Mouse (Mus musculus): ENCODE results near the gene Hist1h1t.

Gene Hist1h1t

DNA sequence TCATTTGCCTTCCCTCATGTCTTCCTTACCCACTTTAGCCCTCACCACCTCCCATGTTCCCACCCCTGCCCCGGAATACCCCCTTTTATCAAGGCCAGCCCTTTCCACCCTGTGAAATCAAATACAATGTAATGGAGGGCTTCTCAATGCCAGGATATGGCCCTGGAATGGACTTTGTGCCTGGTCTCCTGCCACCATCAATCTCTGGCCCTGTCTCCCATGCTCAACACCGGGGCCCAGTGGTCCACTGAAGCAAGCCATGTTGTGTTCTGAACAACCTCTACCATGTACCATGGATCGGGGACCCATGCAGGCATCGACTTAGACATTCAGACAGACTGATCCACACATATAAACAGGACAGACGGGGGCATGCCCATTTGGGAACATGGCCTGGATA lies 34.1 kb downstream of the Hist1h1t start:
- in situ Hi-C loops (cut with MboI; ENCODE audit: low sequenced_read_pairs), result no loop called here

DNA sequence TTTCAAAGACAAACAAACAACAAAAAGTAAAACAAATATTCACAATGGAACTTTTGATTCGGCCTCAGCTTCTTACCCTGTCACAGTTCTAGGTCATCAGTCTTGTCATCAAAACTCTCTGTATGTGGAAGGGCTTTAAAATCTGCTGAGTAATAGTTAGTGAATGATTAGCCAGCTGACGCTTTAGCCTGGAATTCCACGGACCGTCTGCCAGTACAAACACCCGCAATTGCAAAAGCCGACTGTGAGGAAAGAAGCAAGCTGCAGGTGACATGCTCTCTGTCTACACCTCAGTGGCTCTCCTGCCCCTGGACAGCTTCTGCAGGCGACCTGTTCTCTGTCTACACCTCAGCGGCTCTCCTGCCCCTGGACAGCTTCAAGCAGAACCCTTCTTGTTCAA lies 34.9 kb downstream of the Hist1h1t start:
- in situ Hi-C loops (cut with MboI; ENCODE audit: low sequenced_read_pairs), result no loop called here

DNA sequence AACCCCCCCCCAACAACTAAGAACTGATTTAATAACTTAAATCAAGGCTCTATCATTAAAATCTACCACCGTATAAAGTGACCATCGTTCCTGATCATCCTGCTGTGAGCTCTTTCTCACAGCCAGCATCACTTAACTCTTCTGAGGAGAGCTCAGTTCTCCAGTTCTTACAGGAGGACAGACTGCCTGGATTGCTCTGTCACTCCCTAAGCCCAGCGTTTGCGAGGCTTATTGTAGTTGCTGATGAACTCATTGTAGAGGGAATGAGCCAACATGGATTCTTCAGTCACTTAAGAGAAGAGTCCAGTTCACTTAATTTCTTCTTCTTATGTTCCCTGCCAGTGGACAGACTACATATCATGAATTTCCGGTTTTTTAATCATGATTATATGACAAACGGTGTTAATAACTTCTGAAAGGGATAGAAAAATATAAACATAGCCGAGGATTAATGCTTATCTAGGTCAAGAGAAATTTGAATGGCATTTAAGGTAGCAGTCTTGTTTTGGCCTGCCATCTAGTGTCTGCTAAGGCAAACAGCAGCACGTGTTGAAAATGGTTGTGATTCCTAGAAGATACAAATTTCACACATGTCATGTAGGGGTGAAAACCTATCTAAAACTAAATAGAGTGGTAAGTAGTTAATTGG lies 36.7 kb downstream of the Hist1h1t start:
- in situ Hi-C loops (cut with MboI; ENCODE audit: low sequenced_read_pairs), result no loop called here

DNA sequence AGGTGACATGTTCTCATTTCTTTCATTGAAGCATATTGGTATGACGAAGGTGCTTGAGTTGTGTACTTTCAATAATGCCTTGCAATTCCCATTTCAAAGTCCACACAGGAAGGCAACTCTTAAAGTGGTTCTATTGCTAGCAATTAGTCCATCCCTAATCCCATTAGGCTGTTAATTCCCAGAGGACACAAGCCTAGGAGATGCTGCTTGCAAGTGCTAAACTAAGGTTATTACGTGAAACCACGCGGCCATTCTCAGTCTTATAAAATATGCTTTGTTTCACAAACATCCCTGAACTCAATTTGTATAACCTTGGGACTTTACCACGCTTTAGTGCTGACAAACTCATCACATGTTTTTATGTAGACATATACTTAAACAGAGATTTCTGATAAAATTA lies 41.5 kb downstream of the Hist1h1t start:
- in situ Hi-C loops (cut with MboI; ENCODE audit: low sequenced_read_pairs), result no loop called here

DNA sequence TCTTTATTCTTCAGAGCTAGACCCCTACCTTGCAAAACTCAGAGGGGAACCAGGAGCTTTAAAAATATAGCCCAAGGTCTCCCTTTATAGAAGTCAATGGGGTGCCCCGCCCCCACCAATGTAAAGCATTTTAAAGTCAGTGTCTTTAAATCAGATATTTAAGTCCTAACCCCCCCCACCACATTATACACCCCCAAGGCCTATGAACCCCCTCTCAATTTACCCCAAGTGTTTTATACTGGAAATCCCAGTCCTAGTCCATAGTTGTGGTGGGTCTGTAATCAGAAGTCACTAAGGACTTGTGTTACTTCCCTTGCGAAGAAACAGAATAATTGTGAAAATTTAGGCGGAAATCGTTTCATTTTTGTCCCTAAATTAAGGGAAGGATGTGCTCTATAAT lies 42.4 kb downstream of the Hist1h1t start:
- in situ Hi-C loops (cut with MboI; ENCODE audit: low sequenced_read_pairs), result no loop called here

DNA sequence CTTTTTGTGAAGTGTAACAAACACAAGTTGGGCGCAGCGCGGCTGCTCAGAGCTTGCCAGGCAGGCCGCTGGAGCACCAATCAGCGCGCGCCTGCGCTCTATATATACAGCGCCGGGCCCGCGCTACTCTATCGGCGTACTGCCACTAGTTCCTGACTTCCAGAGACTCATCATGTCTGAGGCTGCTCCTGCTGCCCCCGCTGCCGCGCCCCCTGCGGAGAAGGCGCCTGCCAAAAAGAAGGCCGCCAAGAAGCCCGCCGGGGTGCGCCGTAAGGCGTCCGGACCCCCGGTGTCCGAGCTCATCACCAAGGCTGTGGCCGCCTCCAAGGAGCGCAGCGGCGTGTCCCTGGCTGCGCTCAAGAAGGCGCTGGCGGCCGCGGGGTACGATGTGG lies 43.1 kb downstream of the Hist1h1t start, which contains the start of gene Hist1h1c:
Gene Hist1h1c (plus strand): TSS at position 132 of the 392 bp plus-strand sequence.
- in situ Hi-C loops (cut with MboI; ENCODE audit: low sequenced_read_pairs), result no loop called here

DNA sequence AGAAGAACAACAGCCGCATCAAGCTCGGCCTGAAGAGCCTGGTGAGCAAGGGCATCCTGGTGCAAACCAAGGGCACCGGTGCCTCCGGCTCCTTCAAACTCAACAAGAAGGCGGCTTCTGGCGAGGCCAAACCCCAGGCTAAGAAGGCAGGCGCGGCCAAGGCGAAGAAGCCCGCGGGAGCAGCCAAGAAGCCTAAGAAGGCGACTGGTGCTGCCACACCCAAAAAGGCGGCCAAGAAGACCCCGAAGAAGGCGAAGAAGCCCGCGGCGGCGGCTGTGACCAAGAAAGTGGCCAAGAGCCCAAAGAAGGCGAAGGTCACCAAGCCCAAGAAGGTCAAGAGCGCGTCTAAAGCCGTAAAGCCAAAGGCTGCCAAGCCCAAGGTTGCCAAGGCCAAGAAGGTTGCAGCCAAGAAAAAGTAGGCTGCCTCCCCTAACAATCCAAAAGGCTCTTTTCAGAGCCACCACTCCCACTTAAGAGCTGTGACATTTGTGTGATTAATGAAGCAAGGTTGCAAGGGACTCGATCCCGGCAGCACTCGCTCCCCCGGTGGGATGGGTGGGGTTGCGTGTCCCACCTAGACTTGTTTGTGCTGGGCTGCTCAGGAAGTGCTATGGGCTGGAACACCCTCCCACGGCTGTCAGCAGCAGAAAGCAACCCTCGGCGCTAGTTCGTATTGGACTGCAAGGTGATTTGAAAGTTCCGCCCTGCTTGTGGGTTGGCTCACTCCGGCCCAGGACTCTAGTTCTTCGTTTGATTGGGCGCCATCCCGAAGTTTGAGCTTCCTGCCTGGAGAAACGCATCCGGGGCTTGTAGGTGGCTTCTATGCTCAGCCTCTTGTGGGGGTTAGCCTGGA lies 43.7 kb downstream of the Hist1h1t start:
- in situ Hi-C loops (cut with MboI; ENCODE audit: low sequenced_read_pairs), result no loop called here

DNA sequence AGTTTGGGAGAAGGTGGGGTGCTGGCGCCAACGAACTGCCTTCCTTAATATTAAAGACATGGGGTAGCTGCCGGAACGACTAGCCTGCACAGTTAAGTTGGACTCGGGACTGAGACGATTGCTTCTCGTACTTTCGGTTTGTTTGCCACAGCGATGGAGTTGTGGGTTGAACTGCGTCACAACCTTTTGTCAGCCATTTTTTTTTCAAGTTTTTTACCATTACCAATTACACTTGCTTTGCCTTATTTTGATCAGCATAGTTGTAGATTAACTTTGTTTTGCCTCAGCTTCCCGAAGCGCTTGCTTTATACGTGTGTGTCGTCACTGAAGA lies 44.3 kb downstream of the Hist1h1t start:
- in situ Hi-C loops (cut with MboI; ENCODE audit: low sequenced_read_pairs), result no loop called here

DNA sequence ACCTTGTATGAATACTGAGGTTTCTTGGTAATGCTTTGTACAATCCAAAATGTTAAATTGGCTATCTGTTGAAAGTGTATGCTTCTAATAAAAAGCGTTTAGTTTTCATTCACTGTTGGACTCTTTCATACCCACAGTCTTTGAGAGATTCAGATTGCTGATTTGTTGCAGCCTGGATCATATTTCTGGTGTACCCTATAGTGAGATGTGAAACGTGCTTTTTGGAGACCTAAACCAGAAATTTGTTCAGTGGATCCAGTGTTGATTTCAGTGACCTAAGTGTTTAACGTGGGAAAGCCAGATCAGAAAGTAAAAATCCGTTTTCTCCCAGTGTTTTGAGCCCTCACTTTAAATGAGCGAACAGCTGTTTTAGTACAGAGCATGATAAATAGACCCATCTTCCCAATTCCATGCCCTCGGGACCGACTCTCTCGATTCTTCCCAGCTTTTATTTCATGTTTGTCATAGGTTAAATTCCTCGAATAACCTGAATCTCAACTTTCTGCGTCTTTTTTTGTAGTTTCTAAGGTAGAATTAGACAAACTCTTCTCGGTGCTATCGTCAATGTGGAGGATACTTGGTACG lies 44.7 kb downstream of the Hist1h1t start:
- in situ Hi-C loops (cut with MboI; ENCODE audit: low sequenced_read_pairs), result no loop called here

DNA sequence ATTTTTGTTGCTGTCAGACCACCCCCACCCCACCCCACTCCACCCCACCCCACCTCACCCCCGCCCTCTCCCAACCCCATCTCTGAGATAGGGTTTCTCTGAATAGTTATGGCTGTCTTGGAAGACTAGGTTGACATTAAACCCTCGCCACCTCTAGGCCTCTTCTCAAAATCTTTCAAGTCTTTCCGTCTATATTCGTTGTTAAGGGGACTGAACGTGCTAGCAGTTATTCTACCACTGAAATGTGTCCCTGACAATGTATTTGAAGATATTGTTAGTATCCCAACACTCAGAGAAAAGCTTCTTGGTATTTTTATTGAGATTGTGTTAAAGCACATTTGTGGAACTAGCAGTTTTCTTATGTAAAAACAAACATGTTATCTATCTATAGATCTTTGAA lies 45.3 kb downstream of the Hist1h1t start:
- in situ Hi-C loops (cut with MboI; ENCODE audit: low sequenced_read_pairs), result no loop called here

DNA sequence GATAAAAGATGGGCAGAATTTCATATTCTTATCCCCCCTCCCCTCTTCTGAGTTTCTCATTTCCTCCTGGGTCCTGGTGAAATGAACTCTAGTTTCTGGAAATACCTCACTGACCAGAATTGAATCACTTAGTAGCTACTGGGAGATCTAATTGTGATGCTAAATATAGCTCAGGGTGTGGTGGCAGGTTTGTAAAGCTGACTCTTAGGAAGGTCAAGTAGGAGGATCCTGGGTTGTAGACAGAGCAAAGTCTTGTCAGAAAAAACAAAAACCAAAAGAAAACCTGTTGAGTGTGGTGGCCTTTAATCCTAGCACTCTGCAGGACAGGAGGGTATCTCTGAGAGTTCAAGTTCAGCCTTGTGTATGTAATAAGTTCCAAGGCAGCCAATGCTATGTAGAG lies 46.4 kb downstream of the Hist1h1t start:
- in situ Hi-C loops (cut with MboI; ENCODE audit: low sequenced_read_pairs), result no loop called here

DNA sequence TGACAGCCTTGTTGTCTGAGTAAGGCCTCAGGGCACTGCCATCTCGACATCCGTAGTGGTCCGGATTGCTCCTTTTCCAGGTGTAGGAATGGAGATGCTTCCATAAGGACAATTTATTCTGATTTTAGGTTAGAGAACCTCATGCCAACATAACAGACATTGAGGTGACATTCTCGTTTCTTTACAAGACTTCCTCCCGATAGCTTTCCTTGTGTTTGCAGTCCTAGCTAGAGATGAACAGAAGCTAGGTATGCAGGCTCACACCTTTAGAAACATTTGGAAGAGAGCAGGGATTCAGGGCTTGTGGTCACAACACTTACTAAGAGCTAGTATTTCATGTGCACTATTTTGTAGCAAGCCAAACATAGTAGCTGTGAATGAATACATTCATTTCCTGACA lies 47.6 kb downstream of the Hist1h1t start:
- in situ Hi-C loops (cut with MboI; ENCODE audit: low sequenced_read_pairs), result no loop called here

DNA sequence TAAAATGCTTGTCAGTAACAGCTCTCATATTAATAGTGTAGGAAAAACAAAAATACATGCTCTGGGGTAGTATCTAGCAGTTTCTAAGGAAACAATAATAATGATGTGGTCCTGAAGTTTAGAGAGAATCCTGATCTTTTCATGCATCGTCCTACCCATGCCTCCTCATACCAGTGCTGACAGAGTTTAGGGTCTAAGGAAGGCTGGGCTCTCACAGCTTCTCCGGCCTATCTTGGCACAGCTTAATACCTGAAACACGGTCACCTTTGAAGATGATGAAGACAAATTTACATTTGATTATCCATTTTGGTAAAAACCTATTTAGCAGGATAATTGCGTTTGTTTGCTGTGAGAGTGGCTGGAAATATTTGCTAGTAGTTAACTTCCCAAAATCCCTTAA lies 48.3 kb downstream of the Hist1h1t start:
- in situ Hi-C loops (cut with MboI; ENCODE audit: low sequenced_read_pairs), result no loop called here

DNA sequence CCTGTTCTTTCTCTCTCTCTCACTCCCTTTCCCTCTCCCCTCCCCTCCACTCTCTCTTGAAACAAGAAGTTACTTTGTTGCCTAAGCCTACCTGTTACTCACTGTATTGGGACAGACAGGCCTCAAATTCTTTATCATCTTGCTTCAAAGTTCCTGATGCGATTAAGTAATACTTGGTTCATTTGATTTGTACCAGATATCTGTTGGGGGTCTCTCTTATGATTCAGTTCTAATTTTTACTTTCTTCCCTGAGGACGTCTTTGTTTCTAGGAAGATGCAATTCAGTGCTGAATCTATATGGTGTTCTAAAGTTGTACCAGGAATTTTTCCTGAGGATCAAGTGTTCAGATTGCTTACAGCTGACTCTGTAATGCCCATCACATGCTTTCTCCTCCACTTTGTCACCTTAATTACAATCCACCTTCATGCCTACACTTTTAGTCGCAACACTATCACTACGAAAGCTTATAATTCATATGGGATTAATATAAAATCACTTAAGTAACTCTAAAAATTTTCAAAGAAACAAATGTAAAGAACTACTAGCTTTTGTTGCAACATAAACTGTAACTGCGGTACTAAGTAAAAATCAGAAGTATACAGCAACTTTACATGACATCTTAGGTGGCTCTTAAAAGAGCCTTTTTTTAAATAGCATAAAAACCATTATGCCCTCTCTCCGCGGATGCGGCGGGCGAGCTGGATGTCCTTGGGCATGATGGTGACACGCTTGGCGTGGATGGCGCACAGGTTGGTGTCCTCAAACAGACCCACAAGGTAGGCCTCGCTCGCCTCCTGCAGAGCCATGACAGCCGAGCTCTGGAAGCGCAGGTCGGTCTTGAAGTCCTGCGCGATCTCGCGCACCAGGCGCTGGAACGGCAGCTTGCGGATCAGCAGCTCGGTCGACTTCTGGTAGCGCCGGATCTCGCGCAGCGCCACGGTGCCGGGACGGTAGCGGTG lies 49.1 kb downstream of the Hist1h1t start:
- in situ Hi-C loops (cut with MboI; ENCODE audit: low sequenced_read_pairs), result no loop called here

DNA sequence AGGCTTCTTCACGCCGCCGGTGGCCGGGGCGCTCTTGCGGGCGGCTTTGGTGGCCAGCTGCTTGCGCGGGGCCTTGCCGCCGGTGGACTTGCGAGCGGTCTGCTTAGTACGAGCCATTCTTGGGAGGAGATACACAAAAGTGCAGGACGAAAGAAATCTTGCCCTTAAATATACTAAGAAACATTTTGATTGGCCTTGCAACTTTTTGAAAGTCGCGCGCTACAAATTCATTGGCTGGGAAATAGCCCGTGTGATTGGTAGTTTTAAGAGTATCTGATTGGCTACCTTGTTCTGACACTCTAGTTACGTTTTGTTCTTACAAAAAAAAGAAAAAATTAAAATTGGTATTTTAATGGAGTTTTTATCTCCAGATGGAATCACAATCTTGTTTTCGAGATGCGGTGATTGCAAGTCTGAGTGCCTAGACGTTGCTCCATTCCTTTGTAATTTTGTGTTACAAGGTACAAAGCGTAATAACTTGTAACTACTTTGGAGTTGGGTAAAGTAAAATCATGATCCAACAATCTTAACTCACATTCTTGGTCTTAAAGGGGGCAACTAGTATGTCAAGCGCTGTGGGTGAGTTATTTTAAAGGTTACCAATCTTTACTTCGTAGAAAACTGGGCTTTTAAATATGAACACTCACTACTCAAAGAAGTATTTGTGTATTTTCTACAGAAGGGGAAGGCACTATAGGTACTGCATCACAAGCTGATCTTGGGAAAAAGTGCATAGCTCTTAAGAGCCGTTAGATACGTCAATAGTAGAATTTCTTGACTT lies 50.0 kb downstream of the Hist1h1t start, which contains the start of gene Hist1h3c:
Gene Hist1h3c (minus strand): TSS at position 222 of the 781 bp plus-strand sequence.
- in situ Hi-C loops (cut with MboI; ENCODE audit: low sequenced_read_pairs), result no loop called here
